Mouse (Mus musculus): Measurements from ENCODE around the gene Rab8b.
"Not testable (repeated sequence)": the region's sequence is repeated elsewhere in the genome, so short reads cannot be mapped to it uniquely, and the experiment has no call there.

The Rab8b gene

GRCm38 (mm10) chr9:66833851-66834250 is 85.6 kb downstream of the Rab8b start:
- DNase-seq = peak; percentile 25

GRCm38 (mm10) chr9:66832366-66832908 is 87.0 kb downstream of the Rab8b start:
- no peak for DNase-seq

DNA sequence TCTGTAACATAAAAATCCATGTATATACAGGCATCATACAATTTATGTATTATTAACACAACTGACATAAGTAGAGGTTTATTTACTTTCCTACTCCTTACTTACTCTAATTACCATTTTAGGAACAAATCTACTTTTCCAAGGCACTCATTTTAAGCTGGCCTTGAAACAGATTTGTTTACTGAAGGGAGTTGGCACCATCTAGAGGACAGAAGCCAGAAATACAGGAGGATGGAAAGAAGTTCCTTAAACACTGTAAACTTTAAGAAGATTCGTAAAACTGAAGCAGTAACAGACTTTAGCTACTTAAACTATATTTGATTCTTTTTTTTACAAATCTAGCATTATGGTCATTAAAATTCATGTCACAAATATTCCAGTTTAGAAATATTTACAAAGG is 93.5 kb downstream of the Rab8b start:
- DNase-seq = peak; percentile 27

- not testable (repeated sequence) for DNase-seq
These were observed 97.2 kb downstream of the Rab8b start for GRCm38 (mm10) chr9:66822255-66822654.

DNA sequence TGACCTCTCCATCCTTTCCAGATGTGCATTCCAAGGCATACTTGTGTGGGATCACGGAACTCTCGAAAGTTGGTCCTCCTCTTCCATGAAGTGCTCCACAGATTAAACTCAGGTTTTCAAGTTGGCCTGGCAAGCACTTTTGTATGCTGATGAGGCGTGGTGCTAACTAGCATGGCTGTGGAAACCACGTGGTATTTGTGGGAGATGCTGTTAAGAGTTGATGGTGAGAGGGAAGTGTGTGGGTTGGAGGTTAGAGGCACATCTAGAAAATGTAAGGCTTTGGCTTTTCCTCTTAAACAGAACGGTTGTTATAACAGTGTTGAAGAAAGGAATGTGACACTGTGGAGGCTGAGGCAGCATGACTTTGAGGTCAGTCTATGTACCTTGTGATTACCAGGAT is 98.5 kb downstream of the Rab8b start:
- DNase-seq = no peak

DNA sequence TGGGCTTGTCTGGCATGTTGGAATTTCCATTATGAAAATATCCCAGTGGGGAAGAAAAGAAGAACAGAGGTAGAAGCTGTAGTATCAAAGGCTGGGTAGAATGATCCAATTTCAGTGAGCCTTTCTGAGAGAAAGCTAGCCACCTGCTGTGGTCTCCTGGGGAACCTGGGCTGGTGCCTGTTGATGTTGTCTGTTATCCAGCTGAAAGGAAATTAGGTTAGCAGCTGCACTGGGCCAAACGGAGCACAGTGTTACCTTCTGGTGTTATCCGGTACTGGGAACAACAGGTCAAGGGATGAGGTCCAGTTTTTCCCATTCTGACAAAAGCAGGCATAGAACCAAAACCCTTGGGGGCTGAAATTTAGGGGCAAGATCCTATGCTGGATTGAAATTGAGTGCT is 106.1 kb downstream of the Rab8b start:
- no peak for DNase-seq

- not testable (repeated sequence) for DNase-seq
These were observed 113.5 kb downstream of the Rab8b start for GRCm38 (mm10) chr9:66805951-66806350.

GRCm38 (mm10) chr9:66801947-66802346 is 117.5 kb downstream of the Rab8b start:
- DNase-seq = no peak

- DNase-seq = no peak
These were observed 122.7 kb downstream of the Rab8b start, which contains the start of gene Gm10647 for GRCm38 (mm10) chr9:66796739-66797138. TSS of gene Gm10647 (plus strand) at chr9:66797039.

- DNase-seq = peak; percentile 97
These were observed 123.8 kb downstream of the Rab8b start, which contains the start of gene Aph1b for GRCm38 (mm10) chr9:66795464-66796324. TSS of gene Aph1b (minus strand) at chr9:66795490.

DNA sequence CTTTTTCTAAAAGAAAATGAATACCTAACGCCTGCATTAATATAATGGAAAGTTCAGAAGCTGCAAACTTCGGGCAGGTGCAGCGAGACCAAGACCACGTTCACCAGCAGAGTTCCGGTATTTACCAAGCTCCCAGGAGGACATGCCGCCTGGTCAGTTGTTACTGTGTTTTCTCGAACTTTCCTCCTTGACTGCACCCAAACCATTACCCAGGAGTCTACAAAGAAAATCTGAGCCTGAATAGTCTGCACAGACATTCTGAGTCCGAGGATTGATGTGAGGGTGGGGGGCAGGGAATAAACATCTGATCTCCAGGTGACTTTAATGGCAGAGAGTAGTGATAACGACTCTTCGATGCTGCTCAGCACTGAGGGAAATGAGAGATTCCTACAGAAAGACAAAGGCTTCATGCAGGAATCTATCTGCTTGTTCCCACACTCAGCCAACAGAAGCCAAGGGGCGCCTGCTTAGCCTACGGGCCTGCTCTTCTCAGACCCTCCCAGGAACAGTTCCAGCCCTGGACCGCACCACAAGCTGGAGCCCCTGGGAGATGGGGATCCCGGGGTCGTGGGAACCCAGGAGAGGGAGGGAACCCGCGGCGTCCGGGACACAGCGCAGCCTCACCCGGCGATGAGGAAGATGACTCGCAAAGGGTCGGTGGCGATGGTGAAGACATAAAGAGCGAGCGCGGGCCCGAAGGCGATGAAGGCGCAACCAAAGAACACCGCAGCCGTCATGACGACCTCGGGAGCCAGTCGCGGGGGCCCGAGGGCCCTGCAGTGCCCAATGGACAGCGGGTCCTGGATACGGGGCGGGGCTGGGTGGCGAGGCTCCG is 124.6 kb downstream of the Rab8b start:
- DNase-seq = no peak

All from cerebellum, adult 8-10 months (tissue).